Mouse (Mus musculus): ENCODE measurements around the gene Pnma3. TPM values are rescaled to one million over a fixed set of nuclear protein-coding genes. Genes with fewer than 3 reads are reported as not detected.
"Not testable (repeated sequence)": the region's sequence is repeated elsewhere in the genome, so short reads cannot be mapped to it uniquely, and the experiment has no call there.

The Pnma3 gene
- not detected in 2 replicates for polyA plus RNA-seq (2012; ENCODE audit: insufficient read depth, low replicate concordance)

GRCm38 (mm10) chrX:73064415-73064793 is at the start of gene Pnma3:
TSS of gene Pnma3 (plus strand) at chrX:73064787.
- no peak within 1 kb of the TSS for H3K4me3 ChIP-seq (replicated peaks)
- no peak for TF ChIP-seq FLI1 (IDR thresholded peaks at IDR 0.05; ENCODE audit: low read length)
- TF ChIP-seq GATA1 (IDR thresholded peaks at IDR 0.05; ENCODE audit: borderline replicate concordance, low read length) = no peak
- 0 out of 2 replicates have a peak, but pooled peaks cover 3% of the 10 kb centered on the region for H3K4me1 ChIP-seq
- no peaks in the 10 kb centered on the region for H3K36me3 ChIP-seq (replicated peaks; ENCODE audit: low read length)
- no peaks in the 10 kb centered on the region for H3K9me3 ChIP-seq
- peaks cover 36% of the 10 kb centered on the region for H3K27me3 ChIP-seq (replicated peaks)

- peaks cover 44% of the 10 kb centered on the region for H3K27me3 ChIP-seq (replicated peaks)
- no peak for TF ChIP-seq FLI1 (IDR thresholded peaks at IDR 0.05; ENCODE audit: low read length)
- no peak for TF ChIP-seq GATA1 (IDR thresholded peaks at IDR 0.05; ENCODE audit: borderline replicate concordance, low read length)
- no peak within 1 kb of the TSS for H3K4me3 ChIP-seq (replicated peaks)
- no peaks in the 10 kb centered on the region for H3K36me3 ChIP-seq (replicated peaks; ENCODE audit: low read length)
- H3K4me1 ChIP-seq = no peaks in the 10 kb centered on the region
- no peaks in the 10 kb centered on the region for H3K9me3 ChIP-seq
Observed at GRCm38 (mm10) chrX:73037003-73037402, 27.6 kb upstream of the Pnma3 start, which contains the start of gene Pnma5. TSS of gene Pnma5 (minus strand) at chrX:73037103.

- H3K27me3 ChIP-seq (replicated peaks) = peaks cover 33% of the 10 kb centered on the region
- TF ChIP-seq FLI1 (IDR thresholded peaks at IDR 0.05; ENCODE audit: low read length) (no peak), GATA1 (IDR thresholded peaks at IDR 0.05; ENCODE audit: borderline replicate concordance, low read length) (no peak)
- no peaks in the 10 kb centered on the region for H3K36me3 ChIP-seq (replicated peaks; ENCODE audit: low read length)
- peaks cover 5% of the 10 kb centered on the region for H3K9me3 ChIP-seq
- no peak overlapping the region for H3K4me3 ChIP-seq (replicated peaks)
- no peaks in the 10 kb centered on the region for H3K4me1 ChIP-seq
Observed at GRCm38 (mm10) chrX:73038831-73039230, 25.8 kb upstream of the Pnma3 start.

- Histone ChIP-seq H3K27me3 (replicated peaks) (peaks cover 30% of the 10 kb centered on the region), H3K9me3 (peaks cover 5% of the 10 kb centered on the region), H3K4me1 (no peaks in the 10 kb centered on the region), H3K4me3 (replicated peaks) (no peak overlapping the region), H3K36me3 (replicated peaks; ENCODE audit: low read length) (no peaks in the 10 kb centered on the region)
- TF ChIP-seq GATA1 (IDR thresholded peaks at IDR 0.05; ENCODE audit: borderline replicate concordance, low read length) = no peak
- no peak for TF ChIP-seq FLI1 (IDR thresholded peaks at IDR 0.05; ENCODE audit: low read length)
Observed at GRCm38 (mm10) chrX:73039666-73040065, 24.9 kb upstream of the Pnma3 start.

- TF ChIP-seq GATA1 (IDR thresholded peaks at IDR 0.05; ENCODE audit: borderline replicate concordance, low read length) (no peak), FLI1 (IDR thresholded peaks at IDR 0.05; ENCODE audit: low read length) (no peak)
- Histone ChIP-seq H3K4me3 (replicated peaks) (peak overlapping the region; percentile 56), H3K4me1 (peaks cover 5% of the 10 kb centered on the region; the same call in 1 of the 2 replicates), H3K27me3 (replicated peaks) (peaks cover 3% of the 10 kb centered on the region), H3K36me3 (replicated peaks; ENCODE audit: low read length) (no peaks in the 10 kb centered on the region), H3K9me3 (peaks cover 10% of the 10 kb centered on the region)
Observed at GRCm38 (mm10) chrX:73053860-73054563, 10.6 kb upstream of the Pnma3 start.

GRCm38 (mm10) chrX:73061528-73061927 is 3.1 kb upstream of the Pnma3 start:
- Histone ChIP-seq H3K4me3 (replicated peaks) (no peak overlapping the region), H3K9me3 (no peaks in the 10 kb centered on the region)
- no peak for TF ChIP-seq FLI1 (IDR thresholded peaks at IDR 0.05; ENCODE audit: low read length)
- no peak for TF ChIP-seq GATA1 (IDR thresholded peaks at IDR 0.05; ENCODE audit: borderline replicate concordance, low read length)

GRCm38 (mm10) chrX:73062323-73062722 is 2.3 kb upstream of the Pnma3 start:
- no peak overlapping the region for H3K4me3 ChIP-seq (replicated peaks)

More at GRCm38 (mm10) chrX:73061528-73061927, 3.1 kb upstream of the Pnma3 start:
- Histone ChIP-seq H3K4me1 (0 out of 2 replicates have a peak, but pooled peaks cover 3% of the 10 kb centered on the region), H3K27me3 (replicated peaks) (peaks cover 28% of the 10 kb centered on the region), H3K36me3 (replicated peaks; ENCODE audit: low read length) (no peaks in the 10 kb centered on the region)

GRCm38 (mm10) chrX:73063512-73064414 is 824 bp upstream of the Pnma3 start:
- 0 out of 2 replicates have a peak, but pooled peaks cover 3% of the 10 kb centered on the region for H3K4me1 ChIP-seq
- peaks cover 36% of the 10 kb centered on the region for H3K27me3 ChIP-seq (replicated peaks)
- no peaks in the 10 kb centered on the region for H3K36me3 ChIP-seq (replicated peaks; ENCODE audit: low read length)
- no peak overlapping the region for H3K4me3 ChIP-seq (replicated peaks)
- TF ChIP-seq GATA1 (IDR thresholded peaks at IDR 0.05; ENCODE audit: borderline replicate concordance, low read length) = no peak
- no peak for TF ChIP-seq FLI1 (IDR thresholded peaks at IDR 0.05; ENCODE audit: low read length)
- H3K9me3 ChIP-seq = no peaks in the 10 kb centered on the region

More at GRCm38 (mm10) chrX:73062323-73062722, 2.3 kb upstream of the Pnma3 start:
- no peak for TF ChIP-seq FLI1 (IDR thresholded peaks at IDR 0.05; ENCODE audit: low read length)
- no peak for TF ChIP-seq GATA1 (IDR thresholded peaks at IDR 0.05; ENCODE audit: borderline replicate concordance, low read length)
- H3K27me3 ChIP-seq (replicated peaks) = peaks cover 28% of the 10 kb centered on the region
- no peaks in the 10 kb centered on the region for H3K36me3 ChIP-seq (replicated peaks; ENCODE audit: low read length)
- 0 out of 2 replicates have a peak, but pooled peaks cover 3% of the 10 kb centered on the region for H3K4me1 ChIP-seq
- no peaks in the 10 kb centered on the region for H3K9me3 ChIP-seq

- H3K4me3 ChIP-seq (replicated peaks); H3K9me3 ChIP-seq; H3K36me3 ChIP-seq (replicated peaks; ENCODE audit: low read length); H3K4me1 ChIP-seq: not testable (repeated sequence)
- peaks cover 33% of the 10 kb centered on the region for H3K27me3 ChIP-seq (replicated peaks)
Observed at GRCm38 (mm10) chrX:73066765-73067312, 2.3 kb downstream of the Pnma3 start.

- not testable (repeated sequence) for H3K36me3 ChIP-seq (replicated peaks; ENCODE audit: low read length); H3K4me1 ChIP-seq; H3K27me3 ChIP-seq (replicated peaks); H3K9me3 ChIP-seq; H3K4me3 ChIP-seq (replicated peaks)
Observed at GRCm38 (mm10) chrX:73082267-73083055, 17.9 kb downstream of the Pnma3 start, which contains the start of gene Xlr4a. TSS of gene Xlr4a (minus strand) at chrX:73082478.

- not testable (repeated sequence) for H3K4me3 ChIP-seq (replicated peaks); H3K4me1 ChIP-seq; H3K9me3 ChIP-seq; H3K36me3 ChIP-seq (replicated peaks; ENCODE audit: low read length); H3K27me3 ChIP-seq (replicated peaks)
Observed at GRCm38 (mm10) chrX:73096941-73097508, 32.4 kb downstream of the Pnma3 start, which contains the start of gene Xlr3a. TSS of gene Xlr3a (minus strand) at chrX:73097095.

- H3K9me3 ChIP-seq; H3K36me3 ChIP-seq (replicated peaks; ENCODE audit: low read length); H3K27me3 ChIP-seq (replicated peaks); H3K4me1 ChIP-seq; H3K4me3 ChIP-seq (replicated peaks): not testable (repeated sequence)
Observed at GRCm38 (mm10) chrX:73116747-73117146, 52.2 kb downstream of the Pnma3 start, which contains the start of gene Gm14685. TSS of gene Gm14685 (plus strand) at chrX:73117047.
